Mouse (Mus musculus) hindbrain, embryonic 13.5 days (tissue): ENCODE measurements around the gene Tsc2. TPM values are rescaled to one million over a fixed set of nuclear protein-coding genes. Genes with fewer than 3 reads are reported as not detected.

Source experiments
- ATAC-seq: fragments of 200-750 bp; cut with Nextera tagmentation; 2 replicates; pipeline ENCODE4 v1.8.0; 2017; ENCODE audit warnings: moderate TSS enrichment; ENCODE audit not compliant: low FRiP score
- H3K27ac ChIP-seq: fragments of 300-500 bp; sonication (generic); 2 replicates; pipeline ENCODE4 v1.5.1; 2015; ENCODE audit warnings: inconsistent platforms, mild to moderate bottlenecking, moderate library complexity
- H3K27me3 ChIP-seq: fragments of 300-500 bp; sonication (generic); 2 replicates; pipeline ENCODE4 v1.6.1; 2015; ENCODE audit warnings: mild to moderate bottlenecking, inconsistent platforms
- H3K36me3 ChIP-seq: fragments of 300-500 bp; sonication (generic); 2 replicates; pipeline ENCODE4 v1.6.1; 2015; ENCODE audit warnings: mild to moderate bottlenecking, inconsistent platforms
- H3K4me1 ChIP-seq: fragments of 300-500 bp; sonication (generic); replicated peaks from 2 replicates; pipeline ENCODE4 v1.6.1; 2015; ENCODE audit warnings: inconsistent platforms
- H3K4me2 ChIP-seq: fragments of 300-500 bp; sonication (generic); 2 replicates; pipeline ENCODE4 v1.6.1; 2015; ENCODE audit warnings: inconsistent platforms, mild to moderate bottlenecking, moderate library complexity
- H3K4me3 ChIP-seq: fragments of 300-500 bp; sonication (generic); 2 replicates; pipeline ENCODE4 v1.5.1; 2015; ENCODE audit warnings: mild to moderate bottlenecking, inconsistent platforms
- H3K9ac ChIP-seq: fragments of 300-500 bp; sonication (generic); 2 replicates; pipeline ENCODE4 v1.6.1; 2015; ENCODE audit warnings: mild to moderate bottlenecking, inconsistent platforms
- H3K9me3 ChIP-seq: fragments of 300-500 bp; sonication (generic); 2 replicates; pipeline ENCODE4 v1.6.1; 2016; ENCODE audit warnings: inconsistent platforms
- WGBS: fragments of 180-500 bp; shearing (Covaris S2); methylation state at CpG from one replicate; pipeline ENCODE4 v1.1.7; 2015; 5-methylcytosine and 5-hydroxymethylcytosine counted together
- microRNA-seq: library from miRNA; unstranded; fragments of <30 nt; microRNA quantifications from one replicate; pipeline ENCODE4, GENCODE M21; 2016
- polyA plus RNA-seq: library from polyadenylated mRNA; unstranded; fragments of >200 nt; fragmentation: Nextera tagmentation; extraction: Ambion mirVana; gene quantifications from 2 replicates; pipeline ENCODE4 v1.2.1, GENCODE M21; 2015

Gene Tsc2
- polyA plus RNA-seq, 1 experiment from 2014 or later, result 67.9 TPM

- H3K27ac ChIP-seq, result peak overlapping the region; percentile 86
- ATAC-seq, result peak; percentile 75
- H3K4me2 ChIP-seq, result peak overlapping the region; percentile 19
- no peaks in the 10 kb centered on the region for H3K9me3 ChIP-seq
- H3K9ac ChIP-seq, result 0 out of 2 replicates have a peak overlapping the region, but pooled peaks have one; percentile 29
- 20% methylated on average over 4 of the region's 4 CpGs for WGBS
- no peaks in the 10 kb centered on the region for H3K36me3 ChIP-seq
- H3K27me3 ChIP-seq, result no peaks in the 10 kb centered on the region
- no peak overlapping the region for H3K4me3 ChIP-seq
- peaks cover 34% of the 10 kb centered on the region for H3K4me1 ChIP-seq
These were observed 73.8 kb downstream of the Tsc2 start for GRCm38 (mm10) chr17:24558600-24559099.

GRCm38 (mm10) chr17:24557091-24557490 lies 75.3 kb downstream of the Tsc2 start:
- Histone ChIP-seq H3K4me2 (no peak overlapping the region), H3K4me1 (peaks cover 47% of the 10 kb centered on the region), H3K27ac (no peak overlapping the region), H3K9me3 (no peaks in the 10 kb centered on the region), H3K27me3 (no peaks in the 10 kb centered on the region), H3K4me3 (no peak overlapping the region), H3K36me3 (no peaks in the 10 kb centered on the region), H3K9ac (no peak overlapping the region)
- WGBS, result 93% methylated on average over 7 of the region's 7 CpGs
- ATAC-seq, result no peak

GRCm38 (mm10) chr17:24551050-24551444 lies 81.4 kb downstream of the Tsc2 start:
- Histone ChIP-seq H3K4me1 (peaks cover 40% of the 10 kb centered on the region), H3K36me3 (no peaks in the 10 kb centered on the region), H3K4me3 (peak overlapping the region; percentile 91), H3K27me3 (peaks cover 23% of the 10 kb centered on the region), H3K9me3 (no peaks in the 10 kb centered on the region), H3K27ac (peak overlapping the region; percentile 98), H3K4me2 (peak overlapping the region; percentile 93), H3K9ac (peak overlapping the region; percentile 96)
- no peak for ATAC-seq
- WGBS, result 58% methylated on average over 3 of the region's 3 CpGs

- ATAC-seq, result peak; percentile 88
- under 1% methylated on average over 44 of the region's 44 CpGs for WGBS
- H3K9me3 ChIP-seq, result no peaks in the 10 kb centered on the region
- H3K4me2 ChIP-seq, result peak overlapping the region; percentile 93
- peaks cover 40% of the 10 kb centered on the region for H3K4me1 ChIP-seq
- H3K4me3 ChIP-seq, result peak overlapping the region; percentile 91
- H3K36me3 ChIP-seq, result no peaks in the 10 kb centered on the region
- H3K9ac ChIP-seq, result peak overlapping the region; percentile 96
- peak overlapping the region; percentile 98 for H3K27ac ChIP-seq
- peaks cover 24% of the 10 kb centered on the region for H3K27me3 ChIP-seq
These were observed 81.9 kb downstream of the Tsc2 start for GRCm38 (mm10) chr17:24550416-24551049.

- Histone ChIP-seq H3K4me2 (peak within 1 kb of the TSS; percentile 93), H3K9ac (peak within 1 kb of the TSS; percentile 96), H3K4me3 (peak within 1 kb of the TSS; percentile 91), H3K9me3 (no peaks in the 10 kb centered on the region), H3K27ac (peak within 1 kb of the TSS; percentile 98), H3K4me1 (peaks cover 41% of the 10 kb centered on the region), H3K36me3 (no peaks in the 10 kb centered on the region), H3K27me3 (peaks cover 26% of the 10 kb centered on the region)
- peak; percentile 95 for ATAC-seq
- under 1% methylated on average over 65 of the region's 72 CpGs for WGBS
These were observed 82.6 kb downstream of the Tsc2 start, which contains the start of gene Pkd1 for GRCm38 (mm10) chr17:24549618-24550415. Gene Pkd1 (plus strand): TSS chr17:24549834.

GRCm38 (mm10) chr17:24548921-24549617 lies 83.4 kb downstream of the Tsc2 start:
- Histone ChIP-seq H3K27me3 (peaks cover 29% of the 10 kb centered on the region), H3K36me3 (no peaks in the 10 kb centered on the region), H3K9ac (peak overlapping the region; percentile 53; the same call in 1 of the 2 replicates), H3K4me1 (peaks cover 42% of the 10 kb centered on the region), H3K27ac (peak overlapping the region; percentile 72), H3K4me2 (peak overlapping the region; percentile 93), H3K4me3 (peak overlapping the region; percentile 91), H3K9me3 (no peaks in the 10 kb centered on the region)
- ATAC-seq, result peak; percentile 8; the same call in 1 of the 2 replicates
- WGBS, result 5% methylated on average over 23 of the region's 23 CpGs

GRCm38 (mm10) chr17:24548435-24548834 lies 84.0 kb downstream of the Tsc2 start:
- no peak overlapping the region for H3K9ac ChIP-seq
- WGBS, result 39% methylated on average over 9 of the region's 9 CpGs
- H3K4me3 ChIP-seq, result no peak overlapping the region
- no peaks in the 10 kb centered on the region for H3K36me3 ChIP-seq
- peak overlapping the region; percentile 93 for H3K4me2 ChIP-seq
- no peak overlapping the region for H3K27ac ChIP-seq
- peaks cover 29% of the 10 kb centered on the region for H3K27me3 ChIP-seq
- no peak for ATAC-seq
- H3K9me3 ChIP-seq, result no peaks in the 10 kb centered on the region
- peaks cover 42% of the 10 kb centered on the region for H3K4me1 ChIP-seq

- 94% methylated on average over 3 of the region's 3 CpGs for WGBS
- Histone ChIP-seq H3K4me1 (peaks cover 20% of the 10 kb centered on the region), H3K4me3 (no peak overlapping the region), H3K36me3 (no peaks in the 10 kb centered on the region), H3K9ac (0 out of 2 replicates have a peak overlapping the region, but pooled peaks have one; percentile 24), H3K27ac (no peak overlapping the region), H3K9me3 (no peaks in the 10 kb centered on the region), H3K4me2 (no peak overlapping the region), H3K27me3 (peaks cover 29% of the 10 kb centered on the region)
- no peak for ATAC-seq
These were observed 86.2 kb downstream of the Tsc2 start for GRCm38 (mm10) chr17:24546234-24546633.

Small RNA genes lying within 50 kb of the gene (microRNA-seq; reads per million reads assigned to microRNA genes)
- not detected for gene Gm24589

Other genes starting within 250 kb of the Tsc2 start
- gene Rnps1, start 218.1 kb downstream of the Tsc2 start, polyA plus RNA-seq, result 328 and 342 TPM in 2 replicates
- gene Eci1, start 206.0 kb downstream of the Tsc2 start, polyA plus RNA-seq, result 47.4 and 55.6 TPM in 2 replicates
- 5.1 and 6.0 TPM in 2 replicates for gene Dnase1l2, start 189.5 kb downstream of the Tsc2 start, polyA plus RNA-seq
- 41.9 and 43.5 TPM in 2 replicates for gene E4f1, start 162.3 kb downstream of the Tsc2 start, polyA plus RNA-seq
- 55.4 and 56.9 TPM in 2 replicates for gene Pgp, start 162.2 kb downstream of the Tsc2 start, polyA plus RNA-seq
- 0.27 and 1.2 TPM in 2 replicates for gene Bricd5, start 158.7 kb downstream of the Tsc2 start, polyA plus RNA-seq
- gene Mlst8, start 153.6 kb downstream of the Tsc2 start, polyA plus RNA-seq, result 35.5 and 36.1 TPM in 2 replicates
- 32.8 and 34.3 TPM in 2 replicates for gene Caskin1, start 144.0 kb downstream of the Tsc2 start, polyA plus RNA-seq
- 86.0 and 89.9 TPM in 2 replicates for gene Traf7, start 104.7 kb downstream of the Tsc2 start, polyA plus RNA-seq
- 2.8 and 3.1 TPM in 2 replicates for gene Rab26, start 98.4 kb downstream of the Tsc2 start, polyA plus RNA-seq
- gene Pkd1, start 82.8 kb downstream of the Tsc2 start, polyA plus RNA-seq, result 20.1 and 21.6 TPM in 2 replicates
- gene Nthl1, start 50 bp upstream of the Tsc2 start, polyA plus RNA-seq, result 8.2 and 8.8 TPM in 2 replicates
- 32.7 and 34.3 TPM in 2 replicates for gene Slc9a3r2, start 17.7 kb upstream of the Tsc2 start, polyA plus RNA-seq
- not detected in 2 replicates for gene Npw, start 25.8 kb upstream of the Tsc2 start, polyA plus RNA-seq
- gene Zfp598, start 37.1 kb upstream of the Tsc2 start, polyA plus RNA-seq, result 17.7 and 17.8 TPM in 2 replicates
- 114 and 115 TPM in 2 replicates for gene Syngr3, start 57.3 kb upstream of the Tsc2 start, polyA plus RNA-seq
- 38.7 and 38.9 TPM in 2 replicates for gene Gfer, start 63.5 kb upstream of the Tsc2 start, polyA plus RNA-seq
- gene Noxo1, start 63.6 kb upstream of the Tsc2 start, polyA plus RNA-seq, result 2.9 and 3.4 TPM in 2 replicates
- gene Tbl3, start 75.0 kb upstream of the Tsc2 start, polyA plus RNA-seq, result 69.0 and 70.6 TPM in 2 replicates
- 0.27 TPM in 1 of 2 replicates, not detected in the other for gene Rnf151, start 85.4 kb upstream of the Tsc2 start, polyA plus RNA-seq
- gene Rps2, start 85.5 kb upstream of the Tsc2 start, polyA plus RNA-seq, result 782 and 783 TPM in 2 replicates
- gene Ndufb10, start 91.8 kb upstream of the Tsc2 start, polyA plus RNA-seq, result 259 and 262 TPM in 2 replicates
- gene Rpl3l, start 95.2 kb upstream of the Tsc2 start, polyA plus RNA-seq, result not detected in 2 replicates
- 20.2 and 24.0 TPM in 2 replicates for gene Msrb1, start 104.0 kb upstream of the Tsc2 start, polyA plus RNA-seq
- 0.28 and 0.45 TPM in 2 replicates for gene Hs3st6, start 120.4 kb upstream of the Tsc2 start, polyA plus RNA-seq
- not detected in 2 replicates for gene Meiob, start 171.7 kb upstream of the Tsc2 start, polyA plus RNA-seq
- gene Hagh, start 207.5 kb upstream of the Tsc2 start, polyA plus RNA-seq, result 49.7 and 51.7 TPM in 2 replicates
- 18.6 and 20.1 TPM in 2 replicates for gene Fahd1, start 217.7 kb upstream of the Tsc2 start, polyA plus RNA-seq
- 0.17 and 0.25 TPM in 2 replicates for gene Igfals, start 233.4 kb upstream of the Tsc2 start, polyA plus RNA-seq